Mouse (Mus musculus): Measurements from ENCODE around the gene M1ap. TPM values are rescaled to one million over a fixed set of nuclear protein-coding genes. Genes with fewer than 3 reads are reported as not detected.

The M1ap gene
- polyA plus RNA-seq, 1 experiment from 2014 or later, result 0.13 TPM

GRCm38 (mm10) chr6:82997511-82998102 is 50.9 kb downstream of the M1ap start:
- Histone ChIP-seq H3K36me3 (ENCODE audit: control insufficient read depth, insufficient read depth, low read length) (no peaks in the 10 kb centered on the region), H3K9ac (ENCODE audit: low read length) (peak overlapping the region; percentile 21; the same call in 1 of the 2 replicates), H3K4me2 (ENCODE audit: low read length) (no peak overlapping the region), H3K4me3 (ENCODE audit: low read depth, low read length) (no peak overlapping the region), H3K27ac (ENCODE audit: low read depth, low read length) (no peak overlapping the region), H3K9me3 (replicated peaks; ENCODE audit: control insufficient read depth, low read length) (no peaks in the 10 kb centered on the region), H3K4me1 (ENCODE audit: control insufficient read depth, insufficient read depth, low read length) (no peaks in the 10 kb centered on the region), H3K27me3 (replicated peaks; ENCODE audit: control insufficient read depth, insufficient read depth, low read length) (no peaks in the 10 kb centered on the region)
- DNase-seq (ENCODE audit: low spot score), result no peak
- no peak for ATAC-seq
- 28% methylated on average over 7 of the region's 7 CpGs for WGBS

GRCm38 (mm10) chr6:82998326-82998725 is 51.6 kb downstream of the M1ap start:
- H3K9me3 ChIP-seq (replicated peaks; ENCODE audit: control insufficient read depth, low read length), result no peaks in the 10 kb centered on the region
- no peak for ATAC-seq
- no peak overlapping the region for H3K4me2 ChIP-seq (ENCODE audit: low read length)
- 68% methylated on average over 4 of the region's 4 CpGs for WGBS
- DNase-seq (ENCODE audit: low spot score), result no peak
- H3K27me3 ChIP-seq (replicated peaks; ENCODE audit: control insufficient read depth, insufficient read depth, low read length), result no peaks in the 10 kb centered on the region
- no peak overlapping the region for H3K27ac ChIP-seq (ENCODE audit: low read depth, low read length)
- no peak overlapping the region for H3K9ac ChIP-seq (ENCODE audit: low read length)
- no peaks in the 10 kb centered on the region for H3K4me1 ChIP-seq (ENCODE audit: control insufficient read depth, insufficient read depth, low read length)
- no peak overlapping the region for H3K4me3 ChIP-seq (ENCODE audit: low read depth, low read length)
- H3K36me3 ChIP-seq (ENCODE audit: control insufficient read depth, insufficient read depth, low read length), result no peaks in the 10 kb centered on the region

GRCm38 (mm10) chr6:82999986-83000385 is 53.3 kb downstream of the M1ap start:
- 61% methylated on average over 8 of the region's 8 CpGs for WGBS
- Histone ChIP-seq H3K4me2 (ENCODE audit: low read length) (no peak overlapping the region), H3K9me3 (replicated peaks; ENCODE audit: control insufficient read depth, low read length) (no peaks in the 10 kb centered on the region), H3K4me1 (ENCODE audit: control insufficient read depth, insufficient read depth, low read length) (no peaks in the 10 kb centered on the region), H3K27me3 (replicated peaks; ENCODE audit: control insufficient read depth, insufficient read depth, low read length) (no peaks in the 10 kb centered on the region), H3K36me3 (ENCODE audit: control insufficient read depth, insufficient read depth, low read length) (no peaks in the 10 kb centered on the region), H3K4me3 (ENCODE audit: low read depth, low read length) (no peak overlapping the region), H3K9ac (ENCODE audit: low read length) (no peak overlapping the region), H3K27ac (ENCODE audit: low read depth, low read length) (no peak overlapping the region)
- no peak for ATAC-seq
- DNase-seq (ENCODE audit: low spot score), result no peak

- DNase-seq (ENCODE audit: low spot score), result no peak
- Histone ChIP-seq H3K27me3 (replicated peaks; ENCODE audit: control insufficient read depth, insufficient read depth, low read length) (no peaks in the 10 kb centered on the region), H3K9me3 (replicated peaks; ENCODE audit: control insufficient read depth, low read length) (no peaks in the 10 kb centered on the region), H3K36me3 (ENCODE audit: control insufficient read depth, insufficient read depth, low read length) (no peaks in the 10 kb centered on the region), H3K4me1 (ENCODE audit: control insufficient read depth, insufficient read depth, low read length) (no peaks in the 10 kb centered on the region), H3K4me3 (ENCODE audit: low read depth, low read length) (no peak overlapping the region), H3K4me2 (ENCODE audit: low read length) (no peak overlapping the region), H3K27ac (ENCODE audit: low read depth, low read length) (no peak overlapping the region), H3K9ac (ENCODE audit: low read length) (no peak overlapping the region)
- no peak for ATAC-seq
- WGBS, result 89% methylated on average over 1 of the region's 1 CpGs
Measured at GRCm38 (mm10) chr6:83003082-83003481, 56.4 kb downstream of the M1ap start.

GRCm38 (mm10) chr6:83003850-83004249 is 57.1 kb downstream of the M1ap start:
- no peak overlapping the region for H3K4me3 ChIP-seq (ENCODE audit: low read depth, low read length)
- DNase-seq (ENCODE audit: low spot score), result no peak
- WGBS, result 91% methylated on average over 5 of the region's 5 CpGs
- ATAC-seq, result no peak
- no peaks in the 10 kb centered on the region for H3K9me3 ChIP-seq (replicated peaks; ENCODE audit: control insufficient read depth, low read length)
- H3K9ac ChIP-seq (ENCODE audit: low read length), result no peak overlapping the region
- H3K36me3 ChIP-seq (ENCODE audit: control insufficient read depth, insufficient read depth, low read length), result no peaks in the 10 kb centered on the region
- no peaks in the 10 kb centered on the region for H3K4me1 ChIP-seq (ENCODE audit: control insufficient read depth, insufficient read depth, low read length)
- no peaks in the 10 kb centered on the region for H3K27me3 ChIP-seq (replicated peaks; ENCODE audit: control insufficient read depth, insufficient read depth, low read length)
- no peak overlapping the region for H3K4me2 ChIP-seq (ENCODE audit: low read length)
- H3K27ac ChIP-seq (ENCODE audit: low read depth, low read length), result no peak overlapping the region

GRCm38 (mm10) chr6:83004309-83004708 is 57.6 kb downstream of the M1ap start:
- Histone ChIP-seq H3K4me3 (ENCODE audit: low read depth, low read length) (no peak overlapping the region), H3K36me3 (ENCODE audit: control insufficient read depth, insufficient read depth, low read length) (no peaks in the 10 kb centered on the region), H3K27ac (ENCODE audit: low read depth, low read length) (no peak overlapping the region), H3K4me2 (ENCODE audit: low read length) (no peak overlapping the region), H3K27me3 (replicated peaks; ENCODE audit: control insufficient read depth, insufficient read depth, low read length) (no peaks in the 10 kb centered on the region), H3K4me1 (ENCODE audit: control insufficient read depth, insufficient read depth, low read length) (no peaks in the 10 kb centered on the region), H3K9ac (ENCODE audit: low read length) (no peak overlapping the region), H3K9me3 (replicated peaks; ENCODE audit: control insufficient read depth, low read length) (no peaks in the 10 kb centered on the region)
- no peak for DNase-seq (ENCODE audit: low spot score)
- no peak for ATAC-seq
- 85% methylated on average over 2 of the region's 2 CpGs for WGBS

GRCm38 (mm10) chr6:83004872-83005271 is 58.2 kb downstream of the M1ap start:
- H3K9me3 ChIP-seq (replicated peaks; ENCODE audit: control insufficient read depth, low read length), result no peaks in the 10 kb centered on the region
- DNase-seq (ENCODE audit: low spot score) (no peak), ATAC-seq (no peak)
- no peaks in the 10 kb centered on the region for H3K36me3 ChIP-seq (ENCODE audit: control insufficient read depth, insufficient read depth, low read length)
- 62% methylated on average over 7 of the region's 7 CpGs for WGBS
- H3K4me3 ChIP-seq (ENCODE audit: low read depth, low read length), result no peak overlapping the region
- H3K4me2 ChIP-seq (ENCODE audit: low read length), result no peak overlapping the region
- H3K27me3 ChIP-seq (replicated peaks; ENCODE audit: control insufficient read depth, insufficient read depth, low read length), result no peaks in the 10 kb centered on the region
- no peaks in the 10 kb centered on the region for H3K4me1 ChIP-seq (ENCODE audit: control insufficient read depth, insufficient read depth, low read length)
- H3K9ac ChIP-seq (ENCODE audit: low read length), result no peak overlapping the region
- no peak overlapping the region for H3K27ac ChIP-seq (ENCODE audit: low read depth, low read length)

- Histone ChIP-seq H3K4me1 (ENCODE audit: control insufficient read depth, insufficient read depth, low read length) (no peaks in the 10 kb centered on the region), H3K4me3 (ENCODE audit: low read depth, low read length) (no peak overlapping the region), H3K27ac (ENCODE audit: low read depth, low read length) (no peak overlapping the region), H3K9me3 (replicated peaks; ENCODE audit: control insufficient read depth, low read length) (no peaks in the 10 kb centered on the region), H3K9ac (ENCODE audit: low read length) (no peak overlapping the region), H3K27me3 (replicated peaks; ENCODE audit: control insufficient read depth, insufficient read depth, low read length) (no peaks in the 10 kb centered on the region), H3K36me3 (ENCODE audit: control insufficient read depth, insufficient read depth, low read length) (no peaks in the 10 kb centered on the region), H3K4me2 (ENCODE audit: low read length) (no peak overlapping the region)
- WGBS, result 88% methylated on average over 10 of the region's 10 CpGs
- ATAC-seq (no peak), DNase-seq (ENCODE audit: low spot score) (no peak)
Measured at GRCm38 (mm10) chr6:83005444-83006011, 58.8 kb downstream of the M1ap start.

- Histone ChIP-seq H3K27me3 (replicated peaks; ENCODE audit: control insufficient read depth, insufficient read depth, low read length) (no peaks in the 10 kb centered on the region), H3K4me3 (ENCODE audit: low read depth, low read length) (no peak overlapping the region), H3K4me1 (ENCODE audit: control insufficient read depth, insufficient read depth, low read length) (no peaks in the 10 kb centered on the region), H3K4me2 (ENCODE audit: low read length) (no peak overlapping the region), H3K9ac (ENCODE audit: low read length) (no peak overlapping the region), H3K9me3 (replicated peaks; ENCODE audit: control insufficient read depth, low read length) (no peaks in the 10 kb centered on the region), H3K27ac (ENCODE audit: low read depth, low read length) (no peak overlapping the region), H3K36me3 (ENCODE audit: control insufficient read depth, insufficient read depth, low read length) (no peaks in the 10 kb centered on the region)
- ATAC-seq, result no peak
- 87% methylated on average over 6 of the region's 6 CpGs for WGBS
- DNase-seq (ENCODE audit: low spot score), result no peak
Measured at GRCm38 (mm10) chr6:83006114-83006513, 59.4 kb downstream of the M1ap start.
